Mouse (Mus musculus): ENCODE results near the gene Adamts16. TPM values are rescaled to one million over a fixed set of nuclear protein-coding genes. Genes with fewer than 3 reads are reported as not detected.

The Adamts16 gene
- polyA plus RNA-seq, 1 experiment, result 1.2 TPM

DNA sequence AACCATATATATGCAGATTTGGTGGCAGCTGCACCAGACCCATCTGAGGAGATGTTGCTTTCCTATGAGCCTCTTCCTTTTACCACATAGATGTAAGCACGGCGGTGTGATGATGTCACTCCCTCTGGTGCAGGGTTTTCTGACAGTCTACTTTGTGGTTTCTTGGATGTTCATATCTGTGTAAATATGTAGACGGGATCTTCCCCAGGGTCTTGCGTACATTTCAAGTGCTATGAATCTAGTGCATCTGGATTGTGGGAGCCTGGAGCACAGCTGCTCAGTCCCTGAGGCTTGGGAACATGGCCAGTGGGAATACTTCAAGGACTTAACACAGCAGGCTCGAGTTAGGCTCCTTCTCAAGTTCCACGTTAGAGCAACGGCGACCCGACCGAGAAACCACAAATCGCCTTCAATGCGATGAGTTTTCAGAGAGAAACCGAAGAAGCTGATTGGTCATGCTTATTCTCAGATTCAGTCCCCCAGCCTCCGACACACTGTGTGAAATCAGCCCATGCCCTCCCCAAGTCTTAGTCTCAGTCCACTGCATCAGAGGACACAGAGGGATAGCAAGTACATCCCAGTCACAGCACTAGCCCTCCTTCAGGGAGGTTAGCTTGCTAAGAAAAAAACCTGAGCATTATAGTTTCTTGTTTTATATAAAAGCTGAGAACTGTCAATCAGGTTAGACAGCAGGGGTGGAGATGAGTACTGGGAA, 95.2 kb downstream of the Adamts16 start:
- H3K27me3 ChIP-seq (replicated peaks; ENCODE audit: control insufficient read depth, insufficient read depth, low read length), result no peaks in the 10 kb centered on the region
- DNase-seq, result no peak
- no peaks in the 10 kb centered on the region for H3K36me3 ChIP-seq (ENCODE audit: control insufficient read depth, insufficient read depth, low read length)
- H3K4me3 ChIP-seq (ENCODE audit: insufficient read depth, low read depth, low read length), result no peak overlapping the region
- no peak for TF ChIP-seq POLR2A (IDR thresholded peaks at IDR 0.05; ENCODE audit: low read depth, low read length)
- TF ChIP-seq CTCF (conservative IDR thresholded peaks at IDR 0.05; ENCODE audit: insufficient read depth, insufficient read length, low read depth, low read length), result no peak
- H3K4me1 ChIP-seq (ENCODE audit: control insufficient read depth, insufficient read depth, low read length), result no peaks in the 10 kb centered on the region
- no peak overlapping the region for H3K27ac ChIP-seq (ENCODE audit: insufficient read depth, low read depth, low read length)
- 64% methylated on average over 14 of the region's 14 CpGs for WGBS

DNA sequence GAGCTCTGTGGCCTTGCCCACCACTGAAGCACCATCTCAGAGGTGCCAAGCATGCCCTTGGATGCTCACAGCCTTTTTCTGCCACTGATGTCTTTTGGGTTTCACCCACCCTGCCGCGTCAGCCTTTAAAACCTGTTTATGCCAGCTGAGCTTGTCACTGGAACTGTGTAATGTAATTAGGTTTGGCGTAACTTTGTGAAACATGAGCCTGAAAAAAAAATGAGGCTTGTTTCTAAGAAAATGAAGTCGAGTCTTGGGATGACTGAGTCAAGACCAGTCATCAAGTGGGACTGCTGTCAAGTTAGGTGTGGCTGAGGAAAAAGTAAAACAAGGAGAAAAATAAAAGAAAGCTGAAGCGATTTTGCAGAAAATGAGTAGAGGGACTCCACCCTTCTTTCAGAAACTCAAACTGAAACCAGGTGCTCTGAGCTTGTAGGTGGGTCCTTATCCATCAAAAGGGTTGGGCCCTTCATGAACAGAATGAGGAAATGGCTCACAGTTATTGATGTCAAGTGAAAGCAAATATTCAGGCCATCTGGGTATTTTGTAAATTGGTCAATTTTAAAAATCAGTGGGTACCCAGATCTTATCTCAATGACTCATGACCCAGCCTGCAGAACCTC, 97.1 kb downstream of the Adamts16 start:
- no peak overlapping the region for H3K4me3 ChIP-seq (ENCODE audit: insufficient read depth, low read depth, low read length)
- H3K4me1 ChIP-seq (ENCODE audit: control insufficient read depth, insufficient read depth, low read length), result no peaks in the 10 kb centered on the region
- H3K27me3 ChIP-seq (replicated peaks; ENCODE audit: control insufficient read depth, insufficient read depth, low read length), result no peaks in the 10 kb centered on the region
- DNase-seq, result no peak
- no peaks in the 10 kb centered on the region for H3K36me3 ChIP-seq (ENCODE audit: control insufficient read depth, insufficient read depth, low read length)
- WGBS, result 76% methylated on average over 5 of the region's 5 CpGs
- no peak for TF ChIP-seq POLR2A (IDR thresholded peaks at IDR 0.05; ENCODE audit: low read depth, low read length)
- TF ChIP-seq CTCF (conservative IDR thresholded peaks at IDR 0.05; ENCODE audit: insufficient read depth, insufficient read length, low read depth, low read length), result no peak
- no peak overlapping the region for H3K27ac ChIP-seq (ENCODE audit: insufficient read depth, low read depth, low read length)

DNA sequence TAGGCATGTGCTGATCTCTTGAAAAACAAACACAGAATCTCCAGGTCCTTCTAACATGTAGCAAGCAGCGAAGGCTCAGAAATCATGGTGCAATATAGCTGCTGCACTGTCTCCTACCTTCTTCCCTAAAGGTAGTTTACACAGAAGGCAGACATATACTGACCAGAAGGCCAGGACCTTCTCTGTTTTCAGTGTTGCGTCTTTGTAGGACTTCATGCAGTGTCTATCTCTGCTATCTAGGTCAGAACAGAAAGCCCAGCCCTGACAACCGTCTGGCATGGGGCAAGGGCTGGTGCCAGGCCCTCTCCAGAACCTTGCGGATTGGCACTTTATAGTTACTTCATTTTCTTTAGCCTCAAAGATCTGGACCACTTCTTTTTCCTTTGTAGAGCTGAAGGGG, 98.9 kb downstream of the Adamts16 start:
- 91% methylated on average over 4 of the region's 4 CpGs for WGBS
- no peak overlapping the region for H3K4me3 ChIP-seq (ENCODE audit: insufficient read depth, low read depth, low read length)
- H3K27ac ChIP-seq (ENCODE audit: insufficient read depth, low read depth, low read length), result no peak overlapping the region
- H3K36me3 ChIP-seq (ENCODE audit: control insufficient read depth, insufficient read depth, low read length), result no peaks in the 10 kb centered on the region
- TF ChIP-seq POLR2A (IDR thresholded peaks at IDR 0.05; ENCODE audit: low read depth, low read length) (no peak), CTCF (conservative IDR thresholded peaks at IDR 0.05; ENCODE audit: insufficient read depth, insufficient read length, low read depth, low read length) (no peak)
- H3K4me1 ChIP-seq (ENCODE audit: control insufficient read depth, insufficient read depth, low read length), result no peaks in the 10 kb centered on the region
- no peak for DNase-seq
- H3K27me3 ChIP-seq (replicated peaks; ENCODE audit: control insufficient read depth, insufficient read depth, low read length), result no peaks in the 10 kb centered on the region

DNA sequence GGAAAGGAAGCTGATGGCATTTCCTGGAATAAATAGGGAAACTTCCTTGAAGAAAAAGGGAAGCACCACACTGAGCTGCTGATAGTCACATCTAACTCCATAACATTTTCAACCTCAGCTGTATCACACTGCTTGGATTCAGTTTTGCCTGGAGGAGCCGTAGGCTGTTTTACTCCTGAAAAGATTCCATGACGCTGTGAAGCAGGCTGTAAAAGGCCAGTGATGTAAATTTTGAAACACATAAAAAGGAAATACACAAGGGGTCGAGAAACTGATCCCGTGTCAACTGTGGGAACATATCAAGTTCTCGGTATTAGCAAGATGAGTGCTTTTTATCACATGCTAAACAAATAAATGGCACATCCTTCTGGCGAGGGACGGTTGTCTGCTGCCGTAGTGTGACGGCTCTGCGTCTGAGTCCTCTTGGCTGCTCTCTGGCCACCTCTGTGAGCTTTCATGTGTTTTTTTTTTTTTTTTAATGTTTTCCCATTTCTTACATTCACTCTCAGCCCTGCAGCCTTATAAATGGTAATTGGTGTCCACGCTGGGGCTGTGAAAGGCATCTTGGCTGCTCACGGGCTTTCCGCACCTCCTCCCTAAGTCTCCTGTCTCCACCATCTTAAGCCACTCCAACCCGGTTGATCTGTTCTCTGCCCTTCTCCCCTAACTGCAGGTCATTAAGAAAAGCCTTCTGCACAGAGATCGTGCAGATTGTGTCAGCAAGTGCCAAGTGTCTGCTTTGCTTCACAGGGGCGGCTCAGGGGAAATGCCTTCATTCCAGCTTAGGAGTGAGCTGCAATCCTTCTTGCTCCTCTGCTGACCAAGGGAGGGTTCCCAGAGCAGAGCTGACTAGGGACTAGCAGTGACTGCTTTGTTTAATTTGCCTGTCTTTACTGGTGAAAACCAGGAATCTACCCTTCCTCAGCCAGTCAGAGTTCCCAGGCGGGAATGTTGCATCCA, 101.0 kb downstream of the Adamts16 start:
- no peak for TF ChIP-seq CTCF (conservative IDR thresholded peaks at IDR 0.05; ENCODE audit: insufficient read depth, insufficient read length, low read depth, low read length)
- TF ChIP-seq POLR2A (IDR thresholded peaks at IDR 0.05; ENCODE audit: low read depth, low read length), result no peak
- no peak overlapping the region for H3K27ac ChIP-seq (ENCODE audit: insufficient read depth, low read depth, low read length)
- H3K4me3 ChIP-seq (ENCODE audit: insufficient read depth, low read depth, low read length), result no peak overlapping the region
- 60% methylated on average over 17 of the region's 17 CpGs for WGBS
- no peaks in the 10 kb centered on the region for H3K4me1 ChIP-seq (ENCODE audit: control insufficient read depth, insufficient read depth, low read length)
- no peaks in the 10 kb centered on the region for H3K36me3 ChIP-seq (ENCODE audit: control insufficient read depth, insufficient read depth, low read length)
- no peaks in the 10 kb centered on the region for H3K27me3 ChIP-seq (replicated peaks; ENCODE audit: control insufficient read depth, insufficient read depth, low read length)
- DNase-seq, result no peak

DNA sequence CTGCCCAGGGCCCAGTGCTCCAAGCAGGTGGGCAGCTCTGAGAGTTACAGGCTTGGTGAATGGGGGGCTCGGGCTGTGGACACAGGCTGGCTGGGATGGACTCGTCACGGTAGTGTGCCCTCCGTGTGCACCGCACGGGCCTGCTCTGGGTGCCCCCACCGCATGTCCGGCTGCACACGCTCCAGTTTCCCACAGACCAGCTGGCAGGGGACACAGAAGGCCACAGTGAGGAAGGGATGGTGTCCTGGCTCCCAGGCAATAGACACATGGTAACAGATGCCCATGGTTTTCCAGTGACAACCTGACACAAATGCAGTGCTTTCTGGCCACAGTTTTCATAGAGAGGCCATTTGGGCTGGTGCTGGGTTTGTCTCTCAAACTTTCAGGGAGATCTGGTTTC, 102.8 kb downstream of the Adamts16 start:
- Histone ChIP-seq H3K27me3 (replicated peaks; ENCODE audit: control insufficient read depth, insufficient read depth, low read length) (no peaks in the 10 kb centered on the region), H3K36me3 (ENCODE audit: control insufficient read depth, insufficient read depth, low read length) (no peaks in the 10 kb centered on the region), H3K4me1 (ENCODE audit: control insufficient read depth, insufficient read depth, low read length) (no peaks in the 10 kb centered on the region), H3K4me3 (ENCODE audit: insufficient read depth, low read depth, low read length) (no peak overlapping the region), H3K27ac (ENCODE audit: insufficient read depth, low read depth, low read length) (no peak overlapping the region)
- WGBS, result 81% methylated on average over 9 of the region's 9 CpGs
- TF ChIP-seq CTCF (conservative IDR thresholded peaks at IDR 0.05; ENCODE audit: insufficient read depth, insufficient read length, low read depth, low read length), result no peak
- TF ChIP-seq POLR2A (IDR thresholded peaks at IDR 0.05; ENCODE audit: low read depth, low read length), result no peak
- no peak for DNase-seq

DNA sequence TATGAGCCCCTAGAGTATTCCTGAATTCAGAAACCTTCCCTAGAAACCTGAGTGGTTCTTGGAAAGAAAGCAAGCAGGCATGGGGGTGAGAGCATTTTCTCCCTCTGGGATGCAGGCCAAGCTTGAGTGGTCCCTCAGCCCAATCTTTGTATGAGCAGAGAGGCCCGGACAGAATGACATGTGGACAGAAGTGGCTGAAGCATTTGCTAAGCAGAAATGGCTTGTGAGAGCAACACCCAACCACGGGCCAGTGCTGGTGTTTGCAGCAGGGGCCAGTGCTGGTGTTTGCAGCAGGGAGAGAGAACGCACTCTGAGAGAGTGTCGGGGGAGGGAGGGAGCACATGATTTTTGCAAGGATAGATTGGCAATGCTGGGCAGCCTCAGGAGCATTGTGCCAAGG, 105.2 kb downstream of the Adamts16 start:
- TF ChIP-seq POLR2A (IDR thresholded peaks at IDR 0.05; ENCODE audit: low read depth, low read length), result no peak
- no peak for TF ChIP-seq CTCF (conservative IDR thresholded peaks at IDR 0.05; ENCODE audit: insufficient read depth, insufficient read length, low read depth, low read length)
- Histone ChIP-seq H3K36me3 (ENCODE audit: control insufficient read depth, insufficient read depth, low read length) (no peaks in the 10 kb centered on the region), H3K4me1 (ENCODE audit: control insufficient read depth, insufficient read depth, low read length) (no peaks in the 10 kb centered on the region), H3K4me3 (ENCODE audit: insufficient read depth, low read depth, low read length) (no peak overlapping the region), H3K27ac (ENCODE audit: insufficient read depth, low read depth, low read length) (no peak overlapping the region), H3K27me3 (replicated peaks; ENCODE audit: control insufficient read depth, insufficient read depth, low read length) (no peaks in the 10 kb centered on the region)
- WGBS, result 72% methylated on average over 4 of the region's 4 CpGs
- no peak for DNase-seq

DNA sequence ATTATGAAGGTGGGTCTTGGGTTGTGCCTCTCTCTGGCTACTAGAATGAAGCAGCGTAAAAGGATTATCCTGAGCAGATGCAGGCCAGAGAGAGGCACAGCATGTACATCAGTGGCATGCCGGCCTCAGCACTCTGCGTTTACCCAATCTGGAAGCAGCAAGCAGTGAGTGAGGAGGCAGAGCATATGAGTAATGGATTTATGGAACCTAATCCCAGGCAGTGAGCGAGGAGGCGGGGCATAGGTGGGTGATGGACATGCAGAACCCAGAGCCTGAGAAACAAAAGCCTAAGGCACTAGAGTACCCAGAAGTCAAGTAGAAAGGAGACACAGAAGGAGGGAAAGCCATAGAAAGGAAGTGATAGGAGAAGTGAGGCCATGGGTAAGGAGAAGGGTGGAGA, 107.0 kb downstream of the Adamts16 start:
- no peak overlapping the region for H3K27ac ChIP-seq (ENCODE audit: insufficient read depth, low read depth, low read length)
- H3K4me3 ChIP-seq (ENCODE audit: insufficient read depth, low read depth, low read length), result no peak overlapping the region
- H3K36me3 ChIP-seq (ENCODE audit: control insufficient read depth, insufficient read depth, low read length), result no peaks in the 10 kb centered on the region
- no peaks in the 10 kb centered on the region for H3K4me1 ChIP-seq (ENCODE audit: control insufficient read depth, insufficient read depth, low read length)
- DNase-seq, result no peak
- H3K27me3 ChIP-seq (replicated peaks; ENCODE audit: control insufficient read depth, insufficient read depth, low read length), result no peaks in the 10 kb centered on the region
- 93% methylated on average over 5 of the region's 5 CpGs for WGBS
- no peak for TF ChIP-seq POLR2A (IDR thresholded peaks at IDR 0.05; ENCODE audit: low read depth, low read length)
- TF ChIP-seq CTCF (conservative IDR thresholded peaks at IDR 0.05; ENCODE audit: insufficient read depth, insufficient read length, low read depth, low read length), result no peak

All from kidney, adult 2 months (tissue).